Mouse (Mus musculus) kidney, embryonic 16.5 days (tissue): ENCODE data around the gene Cib1. TPM values are rescaled to one million over a fixed set of nuclear protein-coding genes. Genes with fewer than 3 reads are reported as not detected.

Source experiments
- ATAC-seq: fragments of 200-750 bp; cut with Nextera tagmentation; 2 replicates; pipeline ENCODE4 v1.8.0; 2017; ENCODE audit warnings: moderate TSS enrichment; ENCODE audit not compliant: low FRiP score, low TSS enrichment
- H3K27ac ChIP-seq: fragments of 300-500 bp; sonication (generic); 2 replicates; pipeline ENCODE4 v1.5.1; 2014; ENCODE audit warnings: low read length
- H3K27me3 ChIP-seq: fragments of 300-500 bp; sonication (generic); 2 replicates; pipeline ENCODE4 v1.6.1; 2014; ENCODE audit warnings: low read length, control low read depth, mixed read lengths; ENCODE audit not compliant: insufficient read depth
- H3K36me3 ChIP-seq: fragments of 300-500 bp; sonication (generic); 2 replicates; pipeline ENCODE4 v1.6.1; 2014; ENCODE audit warnings: low read length, control low read depth, mixed read lengths; ENCODE audit not compliant: insufficient read depth
- H3K4me1 ChIP-seq: fragments of 300-500 bp; sonication (generic); 2 replicates; pipeline ENCODE4 v1.6.1; 2014; ENCODE audit warnings: low read length, control low read depth, mixed read lengths; ENCODE audit not compliant: insufficient read depth
- H3K4me2 ChIP-seq: fragments of 300-500 bp; sonication (generic); replicated peaks from 2 replicates; pipeline ENCODE4 v1.6.1; 2014; ENCODE audit warnings: low read depth, low read length
- H3K4me3 ChIP-seq: fragments of 300-500 bp; sonication (generic); 2 replicates; pipeline ENCODE4 v1.5.1; 2014; ENCODE audit warnings: mild to moderate bottlenecking, low read length
- H3K9ac ChIP-seq: fragments of 300-500 bp; sonication (generic); replicated peaks from 2 replicates; pipeline ENCODE4 v1.6.1; 2014; ENCODE audit warnings: low read length
- H3K9me3 ChIP-seq: fragments of 300-500 bp; sonication (generic); 2 replicates; pipeline ENCODE4 v1.6.1; 2016; ENCODE audit warnings: low read length, control low read depth
- WGBS: fragments of 180-500 bp; shearing (Covaris S2); extraction: QIAGEN DNeasy Blood & Tissue Kit; methylation state at CpG from one replicate; pipeline ENCODE4 v1.1.7; 2014; 5-methylcytosine and 5-hydroxymethylcytosine counted together
- polyA plus RNA-seq: library from polyadenylated mRNA; unstranded; fragments of >200 nt; fragmentation: Nextera tagmentation; extraction: Ambion mirVana; gene quantifications from 2 replicates; pipeline ENCODE4 v1.2.1, GENCODE M21; 2015

The Cib1 gene
- polyA plus RNA-seq, 1 experiment from 2014 or later = 144 TPM

GRCm38 (mm10) chr7:80205705-80206589 lies 26.7 kb downstream of the Cib1 start:
- no peak overlapping the region for H3K9ac ChIP-seq
- ATAC-seq = no peak
- H3K4me1 ChIP-seq = peaks cover 73% of the 10 kb centered on the region
- no peak overlapping the region for H3K27ac ChIP-seq
- no peaks in the 10 kb centered on the region for H3K27me3 ChIP-seq
- H3K4me3 ChIP-seq = no peak overlapping the region
- H3K36me3 ChIP-seq = no peaks in the 10 kb centered on the region
- no peaks in the 10 kb centered on the region for H3K9me3 ChIP-seq
- H3K4me2 ChIP-seq = no peak overlapping the region
- 71% methylated on average over 12 of the region's 12 CpGs for WGBS

GRCm38 (mm10) chr7:80204961-80205360 lies 27.7 kb downstream of the Cib1 start:
- no peak overlapping the region for H3K27ac ChIP-seq
- no peak overlapping the region for H3K4me3 ChIP-seq
- H3K9me3 ChIP-seq = no peaks in the 10 kb centered on the region
- peaks cover 74% of the 10 kb centered on the region for H3K4me1 ChIP-seq
- no peak overlapping the region for H3K9ac ChIP-seq
- 73% methylated on average over 7 of the region's 7 CpGs for WGBS
- H3K4me2 ChIP-seq = no peak overlapping the region
- ATAC-seq = no peak
- H3K36me3 ChIP-seq = no peaks in the 10 kb centered on the region
- H3K27me3 ChIP-seq = no peaks in the 10 kb centered on the region

GRCm38 (mm10) chr7:80204362-80204761 lies 28.3 kb downstream of the Cib1 start:
- 75% methylated on average over 4 of the region's 4 CpGs for WGBS
- H3K4me1 ChIP-seq = peaks cover 74% of the 10 kb centered on the region
- H3K9me3 ChIP-seq = no peaks in the 10 kb centered on the region
- no peaks in the 10 kb centered on the region for H3K36me3 ChIP-seq
- no peak overlapping the region for H3K4me2 ChIP-seq
- no peak overlapping the region for H3K9ac ChIP-seq
- H3K27me3 ChIP-seq = no peaks in the 10 kb centered on the region
- no peak overlapping the region for H3K27ac ChIP-seq
- H3K4me3 ChIP-seq = no peak overlapping the region
- no peak for ATAC-seq

GRCm38 (mm10) chr7:80203638-80204096 lies 28.9 kb downstream of the Cib1 start:
- peaks cover 72% of the 10 kb centered on the region for H3K4me1 ChIP-seq
- no peak overlapping the region for H3K4me2 ChIP-seq
- WGBS = 41% methylated on average over 12 of the region's 12 CpGs
- H3K27me3 ChIP-seq = no peaks in the 10 kb centered on the region
- H3K4me3 ChIP-seq = no peak overlapping the region
- H3K36me3 ChIP-seq = no peaks in the 10 kb centered on the region
- H3K9me3 ChIP-seq = no peaks in the 10 kb centered on the region
- no peak overlapping the region for H3K27ac ChIP-seq
- ATAC-seq = no peak
- H3K9ac ChIP-seq = no peak overlapping the region

- Histone ChIP-seq H3K4me1 (peaks cover 65% of the 10 kb centered on the region), H3K36me3 (no peaks in the 10 kb centered on the region), H3K27me3 (no peaks in the 10 kb centered on the region), H3K4me2 (no peak overlapping the region), H3K9ac (no peak overlapping the region), H3K27ac (no peak overlapping the region), H3K9me3 (no peaks in the 10 kb centered on the region), H3K4me3 (no peak overlapping the region)
- 76% methylated on average over 5 of the region's 5 CpGs for WGBS
- no peak for ATAC-seq
These were observed 29.7 kb downstream of the Cib1 start for GRCm38 (mm10) chr7:80202961-80203360.

GRCm38 (mm10) chr7:80201888-80202540 lies 30.6 kb downstream of the Cib1 start:
- 90% methylated on average over 15 of the region's 15 CpGs for WGBS
- Histone ChIP-seq H3K4me1 (peaks cover 64% of the 10 kb centered on the region), H3K4me3 (no peak overlapping the region)

GRCm38 (mm10) chr7:80200963-80201539 lies 31.6 kb downstream of the Cib1 start:
- Histone ChIP-seq H3K4me1 (peaks cover 55% of the 10 kb centered on the region), H3K9me3 (no peaks in the 10 kb centered on the region), H3K4me3 (no peak overlapping the region), H3K4me2 (no peak overlapping the region), H3K36me3 (no peaks in the 10 kb centered on the region), H3K27me3 (no peaks in the 10 kb centered on the region), H3K27ac (no peak overlapping the region), H3K9ac (peak overlapping the region; percentile 10; the same call in 1 of the 2 replicates)
- no peak for ATAC-seq
- 49% methylated on average over 5 of the region's 5 CpGs for WGBS

More at GRCm38 (mm10) chr7:80201888-80202540, 30.6 kb downstream of the Cib1 start:
- Histone ChIP-seq H3K27me3 (no peaks in the 10 kb centered on the region), H3K36me3 (no peaks in the 10 kb centered on the region), H3K9ac (no peak overlapping the region), H3K4me2 (no peak overlapping the region), H3K9me3 (no peaks in the 10 kb centered on the region), H3K27ac (no peak overlapping the region)
- no peak for ATAC-seq

GRCm38 (mm10) chr7:80200588-80200945 lies 32.0 kb downstream of the Cib1 start:
- Histone ChIP-seq H3K9me3 (no peaks in the 10 kb centered on the region), H3K27ac (no peak overlapping the region), H3K4me2 (peak overlapping the region; percentile 12; the same call in 1 of the 2 replicates), H3K27me3 (no peaks in the 10 kb centered on the region), H3K4me3 (no peak overlapping the region), H3K9ac (no peak overlapping the region), H3K36me3 (no peaks in the 10 kb centered on the region), H3K4me1 (peaks cover 51% of the 10 kb centered on the region)
- WGBS = 57% methylated on average over 6 of the region's 6 CpGs
- ATAC-seq = no peak

- 50% methylated on average over 11 of the region's 11 CpGs for WGBS
- H3K4me1 ChIP-seq = peaks cover 47% of the 10 kb centered on the region
- peak overlapping the region; percentile 79; the same call in 1 of the 2 replicates for H3K9ac ChIP-seq
- H3K4me2 ChIP-seq = peak overlapping the region; percentile 89
- ATAC-seq = no peak
- H3K27ac ChIP-seq = no peak overlapping the region
- no peaks in the 10 kb centered on the region for H3K27me3 ChIP-seq
- peak overlapping the region; percentile 71 for H3K4me3 ChIP-seq
- no peaks in the 10 kb centered on the region for H3K36me3 ChIP-seq
- H3K9me3 ChIP-seq = no peaks in the 10 kb centered on the region
These were observed 32.6 kb downstream of the Cib1 start for GRCm38 (mm10) chr7:80199851-80200587.
